Mouse (Mus musculus) midbrain, embryonic 11.5 days (tissue): Measurements from ENCODE around the gene Ocel1. TPM values are rescaled to one million over a fixed set of nuclear protein-coding genes. Genes with fewer than 3 reads are reported as not detected.
A peak's percentile ranks its signal among the peaks of the same experiment; 100 is the strongest.

Experiments used
- ATAC-seq: fragments of 200-750 bp; cut with Nextera tagmentation; 2 replicates; pipeline ENCODE4 v1.8.0; 2017; ENCODE audit warnings: moderate TSS enrichment, moderate library complexity; ENCODE audit not compliant: low FRiP score
- DNase-seq: peaks from one replicate; pipeline ENCODE4 v3.0.0; 2015; ENCODE audit warnings: low spot score; ENCODE audit errors: missing footprints
- H3K27ac ChIP-seq: fragments of 300-500 bp; sonication (generic); 2 replicates; pipeline ENCODE4 v1.5.1; 2014; ENCODE audit warnings: low read depth, low read length
- H3K27me3 ChIP-seq: fragments of 300-500 bp; sonication (generic); 2 replicates; pipeline ENCODE4 v1.6.1; 2014; ENCODE audit warnings: mild to moderate bottlenecking, low read length, moderate library complexity, mixed read lengths; ENCODE audit not compliant: control insufficient read depth, insufficient read depth
- H3K36me3 ChIP-seq: fragments of 300-500 bp; sonication (generic); 2 replicates; pipeline ENCODE4 v1.6.1; 2014; ENCODE audit warnings: mild to moderate bottlenecking, low read length, moderate library complexity, mixed read lengths; ENCODE audit not compliant: control insufficient read depth, insufficient read depth
- H3K4me1 ChIP-seq: fragments of 300-500 bp; sonication (generic); 2 replicates; pipeline ENCODE4 v1.6.1; 2014; ENCODE audit warnings: low read length; ENCODE audit not compliant: control insufficient read depth, insufficient read depth
- H3K4me2 ChIP-seq: fragments of 300-500 bp; sonication (generic); 2 replicates; pipeline ENCODE4 v1.6.1; 2014; ENCODE audit warnings: mild to moderate bottlenecking, moderate library complexity
- H3K4me3 ChIP-seq: fragments of 300-500 bp; sonication (generic); 2 replicates; pipeline ENCODE4 v1.5.1; 2014; ENCODE audit warnings: low read depth, low read length
- H3K9ac ChIP-seq: fragments of 300-500 bp; sonication (generic); 2 replicates; pipeline ENCODE4 v1.6.1; 2014; ENCODE audit warnings: low read length
- H3K9me3 ChIP-seq: fragments of 300-500 bp; sonication (generic); 2 replicates; pipeline ENCODE4 v1.6.1; 2016; ENCODE audit warnings: low read length; ENCODE audit not compliant: control insufficient read depth
- WGBS: fragments of 180-500 bp; shearing (Covaris S2); extraction: QIAGEN DNeasy Blood & Tissue Kit; methylation state at CpG from one replicate; pipeline ENCODE4 v1.1.7; 2014; 5-methylcytosine and 5-hydroxymethylcytosine counted together
- polyA plus RNA-seq: library from polyadenylated mRNA; unstranded; fragments of >200 nt; fragmentation: Nextera tagmentation; extraction: Ambion mirVana; gene quantifications from 2 replicates; pipeline ENCODE4 v1.2.1, GENCODE M21; 2014

The Ocel1 gene
- polyA plus RNA-seq, 1 experiment from 2014 or later: 3.3 TPM

- peak within 1 kb of the TSS; percentile 47 for H3K27ac ChIP-seq
- H3K4me2 ChIP-seq: peak within 1 kb of the TSS; percentile 95
- peaks cover 3% of the 10 kb centered on the region; the same call in 1 of the 2 replicates for H3K36me3 ChIP-seq
- H3K9me3 ChIP-seq: no peaks in the 10 kb centered on the region
- H3K4me1 ChIP-seq: peaks cover 3% of the 10 kb centered on the region; the same call in 1 of the 2 replicates
- peak within 1 kb of the TSS; percentile 82 for H3K9ac ChIP-seq
- peak within 1 kb of the TSS; percentile 76 for H3K4me3 ChIP-seq
- DNase-seq (peak; percentile 100), ATAC-seq (peak; percentile 91)
- H3K27me3 ChIP-seq: no peaks in the 10 kb centered on the region
- 16% methylated on average over 33 of the region's 33 CpGs for WGBS
These were observed 34.5 kb downstream of the Ocel1 start, which contains the start of gene Ankle1 for GRCm38 (mm10) chr8:71405401-71406098. Gene Ankle1 (plus strand): TSS chr8:71406010.

DNA sequence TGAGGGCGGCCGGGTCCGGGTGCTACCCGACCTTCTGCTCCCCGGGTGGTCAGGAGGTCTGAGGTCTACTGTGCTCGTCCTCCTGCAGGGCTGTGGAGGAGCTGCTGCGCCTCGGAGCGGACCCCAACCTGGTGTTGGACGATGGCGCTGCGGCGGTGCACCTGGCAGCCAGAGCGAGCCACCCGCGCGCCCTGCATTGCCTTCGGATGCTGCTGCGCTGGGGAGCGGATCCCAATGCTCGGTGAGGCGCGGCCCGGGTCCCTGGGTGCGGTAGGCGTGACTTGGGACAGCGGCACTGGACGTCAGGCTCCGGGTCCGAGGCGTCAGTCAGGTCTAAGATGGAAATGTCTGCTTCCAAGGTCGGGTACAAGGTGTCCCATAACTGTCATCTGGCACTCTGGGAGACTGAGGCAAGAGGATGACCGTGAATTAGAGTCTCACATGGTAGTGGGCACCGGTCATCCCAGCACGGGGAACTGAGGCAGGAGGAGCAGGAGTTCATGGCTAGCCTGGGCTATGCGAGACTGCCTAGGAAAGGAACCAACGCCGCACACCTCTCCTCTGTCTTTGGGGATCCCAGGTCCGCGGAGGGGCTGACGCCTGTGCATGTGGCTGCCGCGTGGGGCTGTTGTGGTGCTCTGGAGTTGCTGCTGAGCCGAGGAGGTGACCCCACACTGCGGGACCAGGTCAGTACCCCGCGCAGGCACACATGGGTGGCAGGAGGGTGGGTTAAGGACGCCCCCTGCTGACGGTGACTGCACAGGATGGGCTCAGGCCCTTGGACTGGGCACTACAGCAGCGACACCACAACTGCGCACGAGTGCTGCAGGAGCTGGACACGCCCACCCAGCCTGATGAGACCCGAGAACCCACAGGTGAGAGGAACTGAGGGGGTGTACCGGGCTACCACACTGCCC is 35.3 kb downstream of the Ocel1 start:
- H3K4me3 ChIP-seq: peak overlapping the region; percentile 76
- H3K27ac ChIP-seq: peak overlapping the region; percentile 47
- no peaks in the 10 kb centered on the region for H3K27me3 ChIP-seq
- H3K9ac ChIP-seq: peak overlapping the region; percentile 82
- peak; percentile 96 for DNase-seq
- under 1% methylated on average over 55 of the region's 55 CpGs for WGBS
- H3K9me3 ChIP-seq: no peaks in the 10 kb centered on the region
- peak overlapping the region; percentile 95 for H3K4me2 ChIP-seq
- ATAC-seq: peak; percentile 82
- H3K36me3 ChIP-seq: peaks cover 3% of the 10 kb centered on the region; the same call in 1 of the 2 replicates
- H3K4me1 ChIP-seq: peaks cover 3% of the 10 kb centered on the region; the same call in 1 of the 2 replicates

GRCm38 (mm10) chr8:71407441-71407840 is 36.3 kb downstream of the Ocel1 start:
- Histone ChIP-seq H3K36me3 (peaks cover 3% of the 10 kb centered on the region; the same call in 1 of the 2 replicates), H3K4me3 (no peak overlapping the region), H3K9me3 (no peaks in the 10 kb centered on the region), H3K27ac (no peak overlapping the region), H3K27me3 (no peaks in the 10 kb centered on the region), H3K4me2 (no peak overlapping the region), H3K4me1 (peaks cover 3% of the 10 kb centered on the region; the same call in 1 of the 2 replicates), H3K9ac (no peak overlapping the region)
- DNase-seq: peak; percentile 67
- no peak for ATAC-seq
- WGBS: 93% methylated on average over 14 of the region's 14 CpGs

- peaks cover 3% of the 10 kb centered on the region; the same call in 1 of the 2 replicates for H3K4me1 ChIP-seq
- no peaks in the 10 kb centered on the region for H3K27me3 ChIP-seq
- ATAC-seq (no peak), DNase-seq (peak; percentile 57)
- WGBS: 87% methylated on average over 4 of the region's 4 CpGs
- H3K4me2 ChIP-seq: no peak overlapping the region
- H3K36me3 ChIP-seq: peaks cover 3% of the 10 kb centered on the region; the same call in 1 of the 2 replicates
- no peak overlapping the region for H3K9ac ChIP-seq
- no peaks in the 10 kb centered on the region for H3K9me3 ChIP-seq
- no peak overlapping the region for H3K27ac ChIP-seq
- no peak overlapping the region for H3K4me3 ChIP-seq
These were observed 37.1 kb downstream of the Ocel1 start for GRCm38 (mm10) chr8:71408231-71408630.

DNA sequence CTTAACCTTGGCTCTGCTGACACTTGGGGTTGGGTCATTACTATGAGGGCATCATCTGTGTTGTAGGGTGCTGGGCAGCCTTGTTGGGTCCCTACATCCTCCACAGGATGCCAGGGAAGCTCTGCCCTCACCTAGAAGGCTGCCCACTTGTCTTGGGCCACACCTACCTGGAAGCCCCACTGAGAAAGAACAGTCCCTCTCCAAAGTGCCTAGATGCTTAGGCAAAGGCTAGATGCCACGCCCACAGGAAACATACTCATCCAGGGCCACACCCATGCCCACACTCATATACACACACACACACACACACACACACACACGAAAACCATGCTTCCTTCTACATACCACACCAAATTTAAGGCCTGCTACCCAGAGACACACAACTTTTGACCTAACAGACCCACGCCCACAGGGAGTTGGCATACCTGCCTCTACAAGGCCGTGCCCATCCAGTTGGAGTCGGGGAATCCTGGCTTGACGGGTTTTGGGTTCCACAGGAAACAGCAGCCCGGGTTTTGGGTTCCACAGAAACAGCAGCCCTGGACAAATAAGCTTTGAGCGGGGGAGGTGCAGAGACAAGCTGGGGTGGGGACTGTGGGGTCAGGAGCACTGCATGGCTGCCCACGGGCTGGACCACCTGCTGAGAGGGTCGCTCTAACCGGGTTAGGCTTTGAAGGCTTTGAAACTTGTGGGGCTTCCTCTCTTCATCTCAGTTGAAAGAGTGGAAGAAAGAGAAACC is 40.6 kb downstream of the Ocel1 start:
- 42% methylated on average over 11 of the region's 11 CpGs for WGBS
- no peak overlapping the region for H3K9ac ChIP-seq
- no peaks in the 10 kb centered on the region for H3K27me3 ChIP-seq
- ATAC-seq (peak; percentile 23; the same call in 1 of the 2 replicates), DNase-seq (peak; percentile 81)
- H3K4me2 ChIP-seq: no peak overlapping the region
- no peaks in the 10 kb centered on the region for H3K9me3 ChIP-seq
- H3K4me1 ChIP-seq: no peaks in the 10 kb centered on the region; the same call in 1 of the 2 replicates
- peaks cover 3% of the 10 kb centered on the region; the same call in 1 of the 2 replicates for H3K36me3 ChIP-seq
- no peak overlapping the region for H3K27ac ChIP-seq
- no peak overlapping the region for H3K4me3 ChIP-seq

GRCm38 (mm10) chr8:71422121-71422520 is 51.0 kb downstream of the Ocel1 start:
- H3K9ac ChIP-seq: no peak overlapping the region
- DNase-seq: no peak
- H3K9me3 ChIP-seq: no peaks in the 10 kb centered on the region
- no peaks in the 10 kb centered on the region for H3K4me1 ChIP-seq
- H3K27ac ChIP-seq: no peak overlapping the region
- no peak overlapping the region for H3K4me2 ChIP-seq
- no peaks in the 10 kb centered on the region for H3K36me3 ChIP-seq
- ATAC-seq: no peak
- no peak overlapping the region for H3K4me3 ChIP-seq
- H3K27me3 ChIP-seq: no peaks in the 10 kb centered on the region

Other genes with a start within 250 kb of the Ocel1 start
- gene Myo9b, start 98.6 kb upstream of the Ocel1 start, polyA plus RNA-seq: 14.1 and 14.9 TPM in 2 replicates
- gene Haus8, start 98.4 kb upstream of the Ocel1 start, polyA plus RNA-seq: 54.9 and 58.0 TPM in 2 replicates
- 70.9 and 71.7 TPM in 2 replicates for gene Use1, start 4.5 kb upstream of the Ocel1 start, polyA plus RNA-seq
- gene Nr2f6, start 10.7 kb downstream of the Ocel1 start, polyA plus RNA-seq: 62.6 and 73.0 TPM in 2 replicates
- gene Ushbp1, start 24.5 kb downstream of the Ocel1 start, polyA plus RNA-seq: 2.4 and 3.3 TPM in 2 replicates
- gene Babam1, start 25.6 kb downstream of the Ocel1 start, polyA plus RNA-seq: 99.0 and 99.2 TPM in 2 replicates
- gene Ankle1, start 34.7 kb downstream of the Ocel1 start, polyA plus RNA-seq: 14.9 and 16.3 TPM in 2 replicates
- gene Abhd8, start 92.4 kb downstream of the Ocel1 start, polyA plus RNA-seq: 36.4 and 42.2 TPM in 2 replicates
- 249 and 251 TPM in 2 replicates for gene Mrpl34, start 93.7 kb downstream of the Ocel1 start, polyA plus RNA-seq
- 128 and 129 TPM in 2 replicates for gene Dda1, start 97.9 kb downstream of the Ocel1 start, polyA plus RNA-seq
- 4.0 and 4.7 TPM in 2 replicates for gene Ano8, start 114.7 kb downstream of the Ocel1 start, polyA plus RNA-seq
- gene Gtpbp3, start 116.8 kb downstream of the Ocel1 start, polyA plus RNA-seq: 4.0 and 4.6 TPM in 2 replicates
- gene Plvap, start 140.5 kb downstream of the Ocel1 start, polyA plus RNA-seq: 33.7 and 34.1 TPM in 2 replicates
- gene Ccdc194, start 154.4 kb downstream of the Ocel1 start, polyA plus RNA-seq: 0.40 and 0.72 TPM in 2 replicates
- gene Bst2, start 166.2 kb downstream of the Ocel1 start, polyA plus RNA-seq: 5.0 and 6.1 TPM in 2 replicates
- 50.7 and 51.0 TPM in 2 replicates for gene Mvb12a, start 171.6 kb downstream of the Ocel1 start, polyA plus RNA-seq
- 0.12 and 0.14 TPM in 2 replicates for gene Tmem221, start 187.6 kb downstream of the Ocel1 start, polyA plus RNA-seq
- not detected in 2 replicates for gene Nxnl1, start 195.3 kb downstream of the Ocel1 start, polyA plus RNA-seq
- 8.6 and 12.4 TPM in 2 replicates for gene Slc27a1, start 197.6 kb downstream of the Ocel1 start, polyA plus RNA-seq
- 224 and 234 TPM in 2 replicates for gene Pgls, start 220.9 kb downstream of the Ocel1 start, polyA plus RNA-seq
- 3.2 and 3.6 TPM in 2 replicates for gene Fam129c, start 226.3 kb downstream of the Ocel1 start, polyA plus RNA-seq
- gene Colgalt1, start 239.7 kb downstream of the Ocel1 start, polyA plus RNA-seq: 39.5 and 42.8 TPM in 2 replicates